Mouse (Mus musculus): ENCODE data around the gene Ccp110.
A peak's percentile ranks its signal among the peaks of the same experiment; 100 is the strongest.

Gene Ccp110

DNA sequence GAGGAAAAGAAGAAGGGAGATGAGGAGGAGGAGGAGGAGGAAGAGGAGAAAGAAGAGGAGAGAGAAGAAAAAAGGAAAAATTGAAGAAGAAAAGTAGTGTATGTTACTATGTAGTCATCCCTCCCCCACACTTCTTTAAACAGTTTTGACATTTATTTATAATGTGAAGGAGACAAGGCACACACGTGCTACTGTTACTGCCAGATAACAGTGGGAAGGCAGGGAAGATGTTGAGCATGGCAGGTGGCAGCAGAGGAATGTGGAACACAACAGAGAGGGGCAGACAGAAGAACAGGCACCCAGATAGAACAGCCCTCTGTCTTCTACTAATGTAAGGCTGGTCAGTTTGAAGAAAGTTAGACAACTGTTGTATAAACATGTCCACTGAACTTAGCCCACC lies 57.3 kb downstream of the Ccp110 start:
- no peak for DNase-seq (ENCODE audit: low spot score in 2 of 2)

DNA sequence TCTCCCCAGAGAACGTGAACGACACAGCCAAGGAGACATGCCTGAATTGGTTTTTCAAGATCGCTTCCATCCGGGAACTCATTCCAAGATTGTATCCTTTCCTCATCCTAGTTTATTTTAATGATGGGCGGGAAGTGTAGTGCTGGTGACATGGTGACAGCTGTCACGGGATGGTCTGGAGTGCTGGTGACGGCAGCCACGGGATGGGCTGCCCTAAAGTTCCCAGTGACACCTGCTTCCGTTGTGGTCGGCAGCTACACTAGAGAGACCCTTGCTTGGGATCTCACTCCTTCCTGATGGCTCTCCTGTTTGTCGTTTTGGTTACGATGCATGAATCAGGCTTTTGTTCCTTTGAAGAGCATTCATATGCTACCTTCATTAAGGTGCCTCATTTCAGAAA lies 60.7 kb downstream of the Ccp110 start:
- no peak for DNase-seq (ENCODE audit: low spot score in 2 of 2)

DNA sequence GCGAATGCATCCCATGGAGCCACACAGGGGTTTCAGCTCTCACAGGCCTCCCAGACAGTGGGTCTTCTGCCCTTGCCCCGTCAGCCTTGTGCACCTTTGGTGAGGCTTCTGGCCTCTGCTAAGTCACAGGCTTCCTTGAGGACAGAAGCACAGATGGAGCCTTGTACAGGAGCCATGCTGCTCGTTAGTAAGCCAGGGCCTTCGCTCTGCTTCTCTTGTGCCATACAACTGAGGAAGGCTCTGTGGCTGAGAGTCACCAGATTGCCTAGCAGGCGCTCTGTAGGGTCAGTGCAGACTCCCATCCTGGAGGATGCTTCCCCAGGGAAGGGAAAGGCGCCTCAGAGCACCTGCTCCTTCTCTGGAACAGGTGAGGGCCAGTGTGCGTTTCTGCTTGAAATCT lies 63.6 kb downstream of the Ccp110 start:
- DNase-seq (ENCODE audit: low spot score in 2 of 2): no peak

DNA sequence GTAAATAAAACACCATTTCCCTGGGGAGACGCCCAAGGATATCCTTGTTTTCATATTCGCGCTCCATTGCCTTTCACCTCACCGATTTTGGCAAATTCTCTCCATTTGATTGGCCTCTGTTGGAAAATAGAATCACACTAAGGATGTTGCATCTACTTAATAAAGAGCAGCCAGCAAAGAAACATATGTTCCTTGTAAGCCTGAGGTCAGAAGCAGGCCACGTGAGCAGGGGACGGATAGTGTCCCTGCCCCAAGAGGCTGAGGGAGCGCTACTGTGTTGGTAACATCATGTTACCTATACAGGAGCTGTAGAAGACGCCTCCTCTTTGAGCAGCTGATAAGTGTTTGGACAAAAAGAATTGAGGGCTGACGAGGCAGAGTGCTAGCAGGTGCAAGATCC lies 64.1 kb downstream of the Ccp110 start:
- no peak for DNase-seq (ENCODE audit: low spot score in 2 of 2)

DNA sequence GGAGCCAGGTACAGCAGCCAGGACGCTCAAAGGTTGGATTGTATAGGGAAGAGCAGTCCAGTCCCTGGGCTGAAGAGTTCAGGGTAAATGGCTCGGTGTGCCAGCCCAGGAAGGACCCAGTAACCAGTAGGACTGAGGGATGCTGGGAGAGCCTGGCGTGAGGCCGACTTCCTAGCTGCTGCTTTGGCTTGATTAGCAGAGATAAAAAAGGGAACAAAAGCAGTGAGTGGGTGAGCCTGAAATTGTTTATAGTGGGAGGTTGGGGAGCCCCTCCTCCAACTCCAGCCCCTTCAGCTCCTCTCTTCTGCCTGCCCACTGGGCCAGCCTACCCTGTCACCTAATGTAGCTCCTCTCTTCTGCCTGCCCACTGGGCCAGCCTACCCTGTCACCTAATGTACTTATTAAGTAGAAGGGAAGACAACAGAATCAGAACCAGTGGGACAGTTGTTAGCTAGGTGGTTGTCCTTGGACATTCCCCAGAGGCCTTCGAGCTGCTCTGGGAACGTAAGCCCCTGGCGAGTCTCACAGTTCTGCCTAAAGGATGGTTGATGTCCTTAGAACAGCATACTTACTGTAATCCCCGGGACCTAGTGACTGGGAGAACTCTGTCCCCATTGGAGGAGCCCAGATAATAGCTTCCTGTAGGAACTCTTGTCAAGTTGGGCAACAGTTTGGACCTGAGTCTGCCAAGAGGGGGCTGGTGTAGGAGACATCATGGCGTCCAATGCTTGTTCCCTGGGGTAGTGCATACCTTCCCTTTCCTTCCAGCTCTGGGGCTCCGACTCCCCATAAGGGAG lies 65.4 kb downstream of the Ccp110 start:
- peak in 1 of 2 experiments; percentile 37 for DNase-seq (ENCODE audit: low spot score in 2 of 2)

DNA sequence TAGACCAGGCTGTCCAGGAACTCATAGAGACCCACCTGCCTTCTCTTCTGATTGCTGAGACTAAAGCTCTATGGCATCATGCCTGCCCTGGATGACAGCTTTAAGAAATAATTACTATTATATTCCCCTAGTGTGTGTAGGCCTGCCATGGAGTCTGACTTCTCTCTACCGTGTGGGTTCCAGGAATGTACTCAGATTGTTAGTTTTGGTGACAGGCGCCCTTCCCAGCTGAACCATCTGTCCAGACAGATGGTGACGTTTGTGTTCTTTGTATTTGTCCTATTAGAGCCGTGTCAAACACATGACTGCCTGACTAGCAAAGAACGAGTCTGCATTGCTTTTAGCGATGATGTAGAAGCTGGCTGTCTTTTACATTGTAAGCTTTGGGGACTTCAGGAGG lies 66.2 kb downstream of the Ccp110 start:
- no peak for DNase-seq (ENCODE audit: low spot score in 2 of 2)

DNA sequence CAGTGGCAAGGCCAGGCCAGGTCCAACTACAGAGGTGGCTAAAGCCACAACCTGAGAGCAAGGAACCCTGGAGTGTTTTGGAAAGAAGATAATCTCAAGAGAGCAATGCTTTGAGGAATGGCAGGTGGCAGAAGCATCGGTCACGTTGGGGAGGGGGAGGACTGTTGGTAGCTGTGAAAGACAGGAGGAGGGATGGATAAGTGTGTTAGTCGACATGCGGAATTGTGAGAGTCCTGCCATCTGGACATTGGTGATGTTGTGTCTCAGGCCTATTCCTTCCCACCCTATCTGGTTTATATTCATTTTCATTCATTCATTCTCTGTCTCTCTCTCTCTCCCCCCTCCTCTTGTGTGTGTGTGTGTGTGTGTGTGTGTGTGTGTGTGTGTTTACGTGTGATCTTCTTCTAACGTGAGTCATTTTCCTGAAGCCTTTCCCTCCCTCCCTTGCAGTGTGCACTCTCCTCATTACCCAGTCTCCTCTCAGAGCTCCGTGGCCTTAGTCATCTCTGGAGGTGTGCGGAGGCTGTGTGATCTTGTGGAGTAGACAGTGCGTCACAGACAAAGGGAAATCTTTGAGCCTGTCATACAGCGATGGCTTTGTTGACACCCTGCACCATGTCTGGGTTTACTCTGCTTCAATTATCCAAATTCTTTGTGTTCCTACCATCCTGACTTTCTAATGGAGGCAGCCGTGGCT lies 71.1 kb downstream of the Ccp110 start:
- DNase-seq (ENCODE audit: low spot score in 2 of 2): no peak

DNA sequence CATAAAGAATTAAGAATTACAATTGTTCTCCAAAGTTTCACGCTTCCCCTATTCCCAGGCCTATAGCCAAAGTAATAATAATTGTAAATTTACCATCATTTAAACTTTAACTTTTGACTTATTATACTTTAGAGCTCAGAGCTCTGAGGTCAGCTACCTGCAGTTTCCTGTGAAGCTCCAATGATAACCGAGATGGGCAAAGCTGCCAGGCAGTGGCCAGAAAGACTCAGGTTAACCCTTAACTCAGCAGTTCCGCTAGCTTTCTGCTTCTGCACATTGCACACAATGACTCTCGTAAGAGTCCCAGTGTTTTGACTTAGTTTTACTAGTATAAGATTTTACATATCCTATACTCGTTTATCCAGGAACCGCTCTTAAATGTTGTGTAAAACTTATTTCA lies 73.7 kb downstream of the Ccp110 start:
- DNase-seq (ENCODE audit: low spot score in 2 of 2): no peak
